Mouse (Mus musculus) sigmoid colon, adult 10 weeks (tissue): Measurements from ENCODE around the gene Arl16. TPM values are rescaled to one million over a fixed set of nuclear protein-coding genes. Genes with fewer than 3 reads are reported as not detected.

ENCODE experiments used
- polyA plus RNA-seq: library from polyadenylated mRNA; stranded (reverse); fragments of 350-450 nt; fragmentation: Illumina TruSeq; extraction: RNeasy Lipid Tissue Mini Kit (QIAGEN cat#74804); gene quantifications from one replicate; pipeline ENCODE4 v1.2.3, GENCODE M21; 2014; ENCODE audit warnings: low read depth, low replicate concordance

The Arl16 gene
- polyA plus RNA-seq = 10.9 TPM

DNA sequence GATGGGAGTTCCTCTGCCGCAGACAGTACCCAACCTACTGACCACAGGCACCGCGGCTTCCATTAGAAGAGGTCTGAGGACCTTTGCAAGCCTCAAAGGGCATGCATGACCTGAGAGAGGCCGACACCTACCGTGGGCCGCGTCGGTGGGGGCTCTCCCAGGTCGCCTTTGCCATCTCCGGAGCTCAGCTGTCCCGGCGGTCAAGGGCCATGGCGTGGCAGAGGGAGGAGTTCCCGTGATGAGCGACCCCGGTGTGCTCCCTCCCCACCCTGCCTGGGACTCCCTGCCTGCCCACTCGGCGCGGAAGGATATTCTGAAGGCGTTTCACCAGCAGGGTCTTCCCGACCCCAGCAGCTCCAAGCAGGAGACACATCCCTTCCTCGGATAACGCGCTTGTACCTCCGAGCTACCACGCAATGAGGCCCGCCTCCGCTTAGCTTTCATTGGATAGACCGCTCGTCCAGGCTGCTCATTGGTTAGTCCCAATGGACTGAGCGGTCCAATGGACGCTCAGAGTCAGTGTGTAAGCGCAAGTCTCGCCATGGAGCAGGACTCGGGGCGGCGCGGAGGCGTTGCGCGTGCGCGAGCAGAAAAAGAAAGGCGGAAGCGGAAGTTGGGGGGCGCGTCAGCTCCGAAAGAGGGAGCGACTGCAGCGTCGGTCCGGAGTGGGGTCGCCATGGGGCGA, at the start of gene Arl16:
Gene Arl16, minus strand, starts transcription at position 557 of the 685 bp plus-strand sequence.

DNA sequence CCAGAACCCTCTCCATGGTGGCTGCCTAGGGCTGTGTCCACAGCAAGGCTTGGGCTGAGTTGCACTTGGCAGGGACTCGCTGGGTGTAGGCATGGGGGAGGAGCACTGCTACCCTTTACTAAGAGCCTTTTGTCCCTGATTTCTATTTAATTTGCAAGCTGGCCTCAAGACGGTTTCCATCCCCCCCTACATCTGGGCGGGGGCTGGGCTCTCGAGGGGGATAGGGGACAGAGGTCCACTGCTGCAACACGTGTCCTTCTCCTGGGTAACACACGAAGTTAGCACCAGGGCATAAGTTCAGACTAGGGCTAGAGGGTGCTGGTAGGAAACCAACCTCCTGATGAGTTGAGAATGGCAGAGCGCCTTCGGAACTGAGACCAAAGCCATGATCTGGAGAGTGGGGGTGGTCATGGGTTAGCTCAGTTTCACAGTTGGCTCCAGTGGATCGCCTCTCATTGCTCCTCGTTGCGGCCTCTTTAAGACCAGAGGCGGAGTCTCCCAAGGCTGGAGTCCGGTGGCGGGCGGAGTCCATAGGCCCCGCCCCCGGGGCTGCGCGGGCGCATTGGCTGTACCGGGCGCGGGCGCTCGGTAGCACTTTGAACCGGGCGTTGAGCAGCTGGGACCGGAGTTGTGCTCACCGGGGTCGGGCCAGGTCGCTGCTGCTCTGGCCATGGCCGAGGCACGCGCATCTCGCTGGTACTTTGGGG, 24.1 kb upstream of the Arl16 start, which contains the start of gene Slc25a10:
Gene Slc25a10, plus strand, starts transcription at position 524 of the 707 bp plus-strand sequence.

DNA sequence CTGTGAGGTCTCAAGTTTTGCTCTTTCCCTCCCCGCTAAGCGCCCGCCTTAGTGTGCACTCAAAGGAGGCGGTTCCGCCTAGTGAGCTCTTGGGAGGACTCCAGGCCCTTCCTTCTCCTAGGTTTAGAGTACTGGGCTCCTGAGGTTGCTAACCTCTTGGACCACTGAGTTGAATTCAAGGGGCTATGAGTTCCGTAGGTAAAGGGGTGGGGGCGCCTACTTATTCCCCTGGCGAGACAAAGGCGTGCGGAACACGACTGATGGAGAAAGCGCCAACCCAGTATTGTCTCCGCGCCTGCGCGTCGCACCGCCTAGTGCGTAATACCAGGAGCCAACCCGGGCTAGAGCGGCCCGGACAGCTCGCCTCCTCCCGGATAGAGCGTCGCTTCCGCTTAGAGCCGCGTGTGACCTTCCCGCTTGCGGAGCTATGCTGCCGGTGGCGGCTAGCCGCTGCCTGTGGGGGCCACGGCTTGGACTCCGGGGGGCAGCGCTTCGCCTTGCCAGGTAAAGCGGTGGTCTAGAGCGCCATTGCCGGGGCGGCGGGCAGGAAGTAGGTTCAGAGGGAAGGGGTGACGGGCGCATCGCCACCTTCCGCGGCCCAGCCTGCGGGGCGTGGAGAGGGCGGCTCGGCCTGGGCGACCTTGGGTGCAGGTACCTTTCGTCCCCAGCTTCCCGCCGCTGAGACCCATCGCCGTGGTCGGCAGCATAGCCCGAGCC, 17.0 kb upstream of the Arl16 start, which contains the start of gene Mrpl12:
Gene Mrpl12, plus strand, starts transcription at position 349 of the 717 bp plus-strand sequence.

DNA sequence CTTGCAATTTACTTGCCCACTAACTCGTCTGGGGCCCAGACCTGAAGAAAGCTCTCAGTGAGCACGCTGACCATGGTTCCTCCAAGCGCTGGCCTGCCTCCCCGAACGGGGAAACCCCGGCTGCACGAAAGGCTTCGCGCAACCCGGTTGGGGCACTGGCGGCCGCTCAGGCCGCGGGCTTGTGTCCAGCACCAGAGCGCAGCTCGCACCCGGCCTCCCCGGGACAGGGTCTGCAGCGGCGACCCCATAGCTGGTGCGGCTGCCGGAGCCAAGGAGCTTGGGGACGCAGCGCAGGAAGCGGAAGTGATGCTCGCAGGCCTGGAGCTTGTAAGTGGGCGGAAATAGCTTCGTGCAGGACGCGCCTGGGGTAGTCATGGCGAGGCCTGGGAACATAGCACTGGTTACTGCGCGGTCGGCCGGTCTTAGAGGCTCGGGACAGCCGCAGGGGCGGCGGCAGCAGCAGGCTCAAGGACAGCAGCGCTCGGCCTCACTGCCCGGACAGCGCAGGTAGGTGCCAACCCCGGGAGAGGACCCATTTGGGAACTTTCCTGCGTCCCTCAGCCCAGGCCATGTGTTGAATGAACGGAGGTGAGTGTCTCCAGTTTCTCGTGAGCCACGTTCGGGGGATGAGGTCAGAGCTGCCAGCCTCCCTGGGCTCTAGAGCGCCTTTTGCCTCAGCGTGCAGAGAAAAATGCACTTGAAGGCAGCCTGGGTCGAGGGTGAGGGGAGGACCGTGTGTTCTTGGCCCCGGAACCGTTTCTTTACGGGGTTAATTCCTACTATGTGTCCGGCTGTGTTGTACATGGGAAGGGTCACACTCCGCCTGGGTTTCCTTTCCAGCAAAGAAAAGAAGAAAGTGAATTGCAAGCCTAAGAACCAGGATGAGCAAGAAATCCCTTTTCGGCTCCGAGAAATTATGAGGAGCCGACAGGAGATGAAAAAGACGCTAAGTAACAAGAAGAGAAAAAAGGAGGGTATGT, 9.3 kb downstream of the Arl16 start, which contains the start of the genes Oxld1 and Ccdc137:
Gene Oxld1, minus strand, starts transcription at position 297 of the 980 bp plus-strand sequence.
Gene Ccdc137, plus strand, starts transcription at position 344 of the 980 bp plus-strand sequence.

DNA sequence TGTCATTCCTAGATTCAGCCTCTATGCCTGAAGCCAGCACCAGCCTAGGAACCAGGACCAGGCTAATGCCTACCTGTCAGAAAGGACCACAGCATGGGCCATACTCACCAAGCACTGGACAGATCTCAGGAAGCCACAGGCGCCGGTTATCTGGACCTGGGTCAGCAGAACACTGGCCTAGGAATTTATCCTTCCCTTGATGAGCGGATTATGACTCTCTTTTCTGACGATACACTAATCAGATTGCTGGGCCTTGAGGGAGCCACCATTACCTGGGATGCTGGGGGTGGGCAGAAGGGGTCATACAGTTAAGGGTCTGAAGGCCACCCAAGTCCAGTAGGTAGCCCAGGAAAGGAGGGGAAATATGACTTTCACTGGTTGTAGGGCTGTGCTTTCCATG, 14.1 kb downstream of the Arl16 start, which contains the start of gene Pde6g:
Gene Pde6g, minus strand, starts transcription at position 195 of the 400 bp plus-strand sequence.

DNA sequence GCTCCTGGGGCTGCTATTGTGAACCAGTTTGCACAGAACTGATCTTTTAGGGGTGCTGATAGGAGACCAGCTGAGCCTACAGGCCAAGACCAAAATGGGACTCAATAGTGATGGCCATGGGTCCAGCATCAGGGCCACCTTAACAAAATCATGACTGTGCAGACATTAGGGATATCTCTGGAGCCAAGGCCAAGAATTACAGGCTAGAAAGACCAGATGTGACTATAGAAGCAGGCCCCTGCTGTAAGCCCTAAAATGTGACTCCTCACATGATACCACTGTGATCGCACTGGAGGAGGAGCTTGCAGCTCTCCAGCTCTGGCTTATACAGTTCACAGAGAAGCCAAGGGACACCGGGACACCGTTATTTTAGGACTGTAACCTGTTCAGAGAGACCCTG, 25.1 kb downstream of the Arl16 start, which contains the start of gene Tspan10:
Gene Tspan10, plus strand, starts transcription at position 301 of the 400 bp plus-strand sequence.

DNA sequence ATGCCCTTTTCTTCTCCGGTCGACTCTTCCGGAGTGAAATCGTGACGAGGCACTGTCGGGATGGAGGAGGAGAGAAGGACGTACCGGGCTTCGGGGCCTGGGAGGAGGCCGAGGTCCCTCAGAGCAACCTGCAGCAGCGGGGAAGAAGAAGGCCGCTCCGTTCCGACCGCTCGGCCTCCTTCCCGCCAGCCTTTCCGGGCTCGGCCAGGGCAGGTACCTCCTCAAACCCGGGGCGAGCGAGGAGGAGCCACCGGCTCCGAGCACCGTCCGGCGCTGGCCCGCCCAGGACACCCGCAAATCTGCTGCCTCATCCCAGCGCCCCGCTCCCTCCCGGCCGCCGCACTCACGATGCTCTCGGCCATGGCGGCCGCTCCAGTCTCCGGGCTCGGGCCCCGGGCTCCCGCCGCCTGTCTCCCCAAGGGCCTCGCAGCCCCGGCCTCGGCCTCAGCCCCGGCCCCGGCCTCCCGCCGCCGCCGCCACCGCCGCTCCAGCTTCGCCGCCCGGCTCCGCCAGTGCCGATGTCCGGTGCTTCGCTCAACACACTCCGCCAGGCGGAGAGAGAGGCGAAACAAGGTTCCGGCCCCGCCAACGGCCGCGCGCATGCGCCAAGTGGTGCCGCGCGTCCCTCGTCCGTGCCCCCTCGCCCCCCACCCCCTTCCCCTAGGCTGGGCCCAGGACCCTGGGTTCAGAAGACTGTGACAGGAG, 30.1 kb downstream of the Arl16 start, which contains the start of gene Nploc4:
Gene Nploc4, minus strand, starts transcription at position 557 of the 705 bp plus-strand sequence.

Other genes starting within 250 kb of the Arl16 start
- 2.0 TPM for gene Bahcc1, start 234.7 kb downstream of the Arl16 start, polyA plus RNA-seq
- gene Actg1, start 119.1 kb downstream of the Arl16 start, polyA plus RNA-seq = 1,187 TPM
- not detected for gene Fscn2, start 106.1 kb downstream of the Arl16 start, polyA plus RNA-seq
- gene Faap100, start 88.8 kb downstream of the Arl16 start, polyA plus RNA-seq = not detected
- 13.2 TPM for gene Nploc4, start 29.9 kb downstream of the Arl16 start, polyA plus RNA-seq
- gene Tspan10, start 25.0 kb downstream of the Arl16 start, polyA plus RNA-seq = not detected
- gene Pde6g, start 14.1 kb downstream of the Arl16 start, polyA plus RNA-seq = not detected
- 0.63 TPM for gene Oxld1, start 9.5 kb downstream of the Arl16 start, polyA plus RNA-seq
- 12.7 TPM for gene Ccdc137, start 9.5 kb downstream of the Arl16 start, polyA plus RNA-seq
- gene Mrpl12, start 17.0 kb upstream of the Arl16 start, polyA plus RNA-seq = 4.1 TPM
- 1.6 TPM for gene Slc25a10, start 24.2 kb upstream of the Arl16 start, polyA plus RNA-seq
- gene Gcgr, start 63.1 kb upstream of the Arl16 start, polyA plus RNA-seq = not detected
- gene Mcrip1, start 82.1 kb upstream of the Arl16 start, polyA plus RNA-seq = not detected
- not detected for gene Ppp1r27, start 83.5 kb upstream of the Arl16 start, polyA plus RNA-seq
- 172 TPM for gene P4hb, start 105.6 kb upstream of the Arl16 start, polyA plus RNA-seq
- 30.1 TPM for gene Arhgdia, start 114.0 kb upstream of the Arl16 start, polyA plus RNA-seq
- gene Alyref, start 130.8 kb upstream of the Arl16 start, polyA plus RNA-seq = 24.4 TPM
- gene Anapc11, start 130.8 kb upstream of the Arl16 start, polyA plus RNA-seq = 13.5 TPM
- gene Npb, start 140.9 kb upstream of the Arl16 start, polyA plus RNA-seq = not detected
- 14.6 TPM for gene Pcyt2, start 150.3 kb upstream of the Arl16 start, polyA plus RNA-seq
- 13.4 TPM for gene Sirt7, start 157.6 kb upstream of the Arl16 start, polyA plus RNA-seq
- 13.6 TPM for gene Mafg, start 166.0 kb upstream of the Arl16 start, polyA plus RNA-seq
- gene Pycr1, start 176.2 kb upstream of the Arl16 start, polyA plus RNA-seq = 5.8 TPM
- gene Myadml2, start 180.6 kb upstream of the Arl16 start, polyA plus RNA-seq = not detected
- gene Notum, start 193.6 kb upstream of the Arl16 start, polyA plus RNA-seq = not detected
- 2.6 TPM for gene Aspscr1, start 205.4 kb upstream of the Arl16 start, polyA plus RNA-seq
- gene Cenpx, start 246.1 kb upstream of the Arl16 start, polyA plus RNA-seq = 1.8 TPM
- 0.66 TPM for gene Lrrc45, start 246.3 kb upstream of the Arl16 start, polyA plus RNA-seq